Mouse (Mus musculus) adrenal gland, postnatal 25 days (tissue): Measurements from ENCODE around the gene Krt72. TPM values are rescaled to one million over a fixed set of nuclear protein-coding genes. Genes with fewer than 3 reads are reported as not detected.

Source experiments
- DNase-seq: peaks from one replicate; pipeline ENCODE4 v3.0.0; 2021; ENCODE audit warnings: mixed read lengths
- long read RNA-seq: library from polyadenylated mRNA; stranded (forward); transcript quantifications from one replicate; pipeline ENCODE4 v2.0.0, GENCODE M21; 2021
- total RNA-seq: library from RNA; stranded (reverse); gene quantifications from 2 replicates; pipeline ENCODE4 v1.2.3, GENCODE M21; 2021

Gene Krt72
- not detected in 2 replicates for total RNA-seq
- long read RNA-seq, result 0 reads

DNA sequence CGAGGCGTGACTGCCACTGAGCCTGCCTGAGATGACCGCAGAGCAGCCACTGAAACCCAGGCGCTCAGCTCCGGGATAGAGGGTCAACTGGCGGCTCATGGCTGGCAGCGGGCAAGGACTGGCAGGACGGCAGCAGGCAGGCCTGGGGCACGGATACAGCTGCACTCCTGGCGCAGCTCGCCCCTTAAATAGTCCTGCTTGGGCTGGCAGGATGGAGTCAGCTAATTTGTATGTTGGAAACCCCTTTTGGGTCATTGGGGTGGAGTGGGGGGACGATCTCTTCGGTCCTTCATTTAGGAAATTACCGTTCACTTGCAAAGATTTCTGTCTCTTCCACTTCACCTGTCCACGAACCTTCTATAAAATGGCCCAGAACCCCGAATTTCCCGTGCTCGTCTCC lies at the start of gene Krt72:
TSS of gene Krt72 (minus strand) at position 101 of the 400 bp plus-strand sequence.
- DNase-seq, result no peak

DNA sequence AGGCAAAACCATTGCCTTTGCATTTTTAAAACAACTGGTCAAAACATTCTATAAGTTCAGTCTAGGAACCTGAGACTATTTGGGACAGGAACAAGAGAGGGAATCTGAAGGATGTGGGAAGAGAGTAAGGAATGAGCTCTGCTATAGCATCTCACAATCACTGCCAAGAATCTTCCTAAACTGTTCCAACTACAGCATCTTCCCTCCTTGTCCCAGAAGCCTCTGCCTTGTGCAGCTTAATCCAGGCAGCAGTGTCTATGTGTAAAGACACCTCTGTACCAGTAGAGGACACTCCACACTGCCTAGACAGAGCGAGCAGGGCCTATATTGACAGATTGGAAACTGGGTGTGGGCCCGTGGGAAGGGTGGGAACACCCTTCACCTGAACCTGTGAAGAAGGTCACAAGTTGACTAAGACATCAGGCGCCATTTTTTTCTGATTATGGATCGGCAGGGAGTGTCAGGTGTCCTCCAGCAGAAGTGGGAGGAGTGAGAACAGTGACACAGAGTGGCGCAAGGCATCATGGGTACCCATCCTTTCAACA lies 48.6 kb upstream of the Krt72 start:
- no peak for DNase-seq

DNA sequence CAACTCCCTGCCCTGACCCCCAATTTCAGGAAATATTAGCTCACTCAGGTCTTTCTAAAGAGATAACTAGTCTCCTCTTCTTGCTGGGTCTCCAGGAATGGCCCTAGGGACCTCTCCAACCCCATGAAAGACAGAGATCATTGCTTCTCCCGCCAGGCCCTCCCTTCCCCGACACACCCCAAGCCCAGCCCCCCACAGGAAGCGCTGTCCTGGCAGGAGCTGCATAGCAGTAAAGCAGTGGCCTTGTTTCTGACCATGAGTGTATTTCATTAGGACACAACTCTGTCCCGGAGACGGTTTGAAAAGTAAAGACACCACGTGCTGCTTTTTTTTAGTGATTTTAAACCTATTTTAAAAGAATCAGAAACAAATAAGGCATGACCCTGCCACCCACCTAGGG lies 46.9 kb upstream of the Krt72 start:
- peak; percentile 54 for DNase-seq

DNA sequence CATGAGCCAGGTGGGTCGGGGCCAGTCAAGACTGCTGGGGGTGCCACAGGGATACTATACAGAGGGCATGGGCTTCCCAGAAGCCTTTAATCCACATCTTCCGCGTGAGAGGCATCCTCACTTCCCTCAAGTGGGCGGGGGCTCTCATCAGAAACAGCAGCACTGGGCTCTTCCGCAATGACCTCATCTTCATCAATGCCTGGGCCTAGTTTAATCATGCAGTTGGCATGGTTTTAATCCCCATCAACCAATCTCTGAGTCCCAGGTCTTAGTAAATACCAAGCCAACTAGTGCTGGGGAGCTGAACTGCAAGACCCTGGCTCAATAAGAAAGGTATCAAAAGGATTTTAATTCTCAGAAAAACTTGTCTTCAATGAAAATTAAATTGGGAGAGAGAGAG lies 43.2 kb upstream of the Krt72 start:
- DNase-seq, result no peak

DNA sequence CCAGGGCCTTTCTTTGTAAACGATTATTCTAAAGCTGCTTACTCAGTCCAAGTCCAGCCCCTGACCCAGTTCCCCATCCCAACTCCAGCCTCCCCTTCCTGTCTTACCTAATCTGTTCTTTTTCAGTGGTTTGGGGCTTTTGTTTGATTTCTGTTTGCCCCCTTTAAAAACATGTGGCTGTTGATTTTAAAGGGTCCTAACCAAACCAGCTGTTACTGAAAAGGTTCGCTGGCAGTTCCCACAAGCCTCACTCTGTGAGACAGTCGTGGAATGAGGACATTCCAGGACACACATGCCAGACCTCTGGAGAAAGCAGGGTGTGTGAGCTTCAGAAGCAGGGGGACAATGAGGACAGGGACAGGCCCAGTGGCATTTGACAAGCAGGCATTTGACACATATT lies 35.5 kb upstream of the Krt72 start:
- DNase-seq, result no peak

DNA sequence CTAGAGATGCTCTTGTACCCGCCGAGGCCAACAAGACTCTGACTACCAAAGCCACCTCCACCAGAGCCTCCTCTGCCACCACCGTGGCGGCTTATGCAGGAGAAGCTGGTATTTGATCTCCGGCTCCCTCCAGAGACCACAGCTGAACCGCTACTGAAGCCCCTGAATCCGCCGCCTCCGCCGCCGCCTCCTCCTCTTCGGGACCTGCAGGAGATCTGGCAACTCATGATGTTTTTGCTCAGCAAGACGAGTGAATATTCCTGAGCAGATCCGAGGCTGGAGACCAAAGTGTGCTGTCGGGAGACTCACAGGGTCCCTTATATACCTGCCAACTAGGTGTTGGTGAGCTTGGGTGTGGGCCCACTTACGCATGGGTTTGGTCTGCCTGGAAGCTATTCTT lies 31.6 kb upstream of the Krt72 start, which contains the start of gene Krt2:
TSS of gene Krt2 (minus strand) at position 295 of the 400 bp plus-strand sequence.
- DNase-seq, result no peak

DNA sequence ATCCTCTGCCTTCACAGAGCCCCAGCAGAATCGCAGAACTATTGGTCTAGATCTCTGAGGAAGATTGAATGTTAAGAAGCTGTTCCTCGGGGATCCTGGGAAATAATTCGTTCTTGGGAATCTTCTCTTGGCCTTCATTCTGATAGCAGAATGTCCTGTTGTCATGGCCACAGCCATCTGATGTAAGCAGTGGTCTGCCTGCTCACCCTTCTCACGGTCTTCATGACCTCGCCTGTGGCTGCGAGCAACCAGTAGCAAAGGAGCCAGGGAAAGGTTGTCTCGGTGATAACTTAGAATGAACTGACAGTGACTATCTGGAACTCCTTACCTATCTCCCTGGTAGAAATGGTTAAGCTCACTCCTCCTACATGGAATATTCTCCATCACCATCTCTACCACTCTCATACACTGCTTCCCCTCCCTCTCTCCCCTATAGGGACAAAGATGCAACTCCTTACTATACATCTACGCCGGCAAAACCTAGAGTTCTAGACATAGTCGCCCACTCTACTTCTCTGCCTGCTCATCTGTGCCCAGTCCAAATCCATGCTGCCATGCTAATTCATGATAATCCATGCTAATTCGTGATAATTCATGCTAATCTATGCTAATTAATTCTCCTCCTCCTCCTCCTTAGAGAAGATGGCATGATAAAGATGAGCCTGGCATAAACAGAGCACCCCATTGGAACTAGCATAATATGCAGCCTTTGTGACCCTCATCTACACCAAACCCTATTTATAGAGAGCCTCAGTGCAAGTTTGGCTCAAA lies 17.0 kb upstream of the Krt72 start:
- no peak for DNase-seq

DNA sequence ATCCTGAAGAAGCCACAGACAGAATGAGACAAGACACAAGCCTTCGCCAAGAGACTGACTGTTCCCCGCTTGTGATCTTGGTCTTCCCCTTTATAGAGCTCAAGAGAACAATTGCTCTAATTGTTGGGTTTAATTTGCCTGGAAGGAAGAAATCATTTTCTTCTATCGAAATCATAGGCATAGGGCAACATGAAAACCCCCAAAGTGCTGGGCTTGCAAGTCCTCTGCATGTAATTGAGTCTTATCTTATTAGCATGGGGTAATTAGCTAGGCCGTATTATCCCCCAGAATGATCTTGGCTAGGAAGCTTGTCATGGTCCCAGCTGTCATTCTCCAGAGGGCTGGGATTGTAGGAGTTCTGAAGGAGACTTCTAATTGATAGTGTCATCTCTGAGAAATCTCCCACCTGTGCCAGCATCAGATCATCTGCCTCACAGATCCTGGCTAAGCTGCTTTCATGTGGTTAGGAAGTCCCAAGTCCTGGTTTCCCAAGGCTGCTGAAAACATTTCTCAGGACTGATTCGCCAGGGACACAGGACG lies 16.1 kb upstream of the Krt72 start, which contains the start of gene Krt73:
TSS of gene Krt73 (minus strand) at position 51 of the 540 bp plus-strand sequence.
- DNase-seq, result no peak

DNA sequence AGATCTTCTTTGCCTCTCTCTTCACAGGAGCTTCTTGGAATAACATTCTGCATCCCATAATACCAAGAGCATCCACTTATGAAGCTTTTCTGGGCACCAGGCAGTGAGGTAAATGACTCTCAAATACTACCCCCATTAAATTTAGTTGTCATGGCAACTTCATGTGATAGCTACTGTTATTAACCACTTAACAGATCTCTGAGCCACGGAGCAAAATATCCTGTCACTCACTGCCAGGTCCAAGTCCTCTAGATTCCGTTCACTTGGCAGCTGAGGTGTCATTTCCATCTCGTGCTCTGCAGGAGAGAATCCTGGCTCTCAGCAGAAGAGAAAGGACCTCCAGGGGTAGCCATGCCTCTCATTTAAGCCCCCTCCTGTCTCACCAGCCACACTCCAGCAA lies 4.6 kb upstream of the Krt72 start:
- no peak for DNase-seq

DNA sequence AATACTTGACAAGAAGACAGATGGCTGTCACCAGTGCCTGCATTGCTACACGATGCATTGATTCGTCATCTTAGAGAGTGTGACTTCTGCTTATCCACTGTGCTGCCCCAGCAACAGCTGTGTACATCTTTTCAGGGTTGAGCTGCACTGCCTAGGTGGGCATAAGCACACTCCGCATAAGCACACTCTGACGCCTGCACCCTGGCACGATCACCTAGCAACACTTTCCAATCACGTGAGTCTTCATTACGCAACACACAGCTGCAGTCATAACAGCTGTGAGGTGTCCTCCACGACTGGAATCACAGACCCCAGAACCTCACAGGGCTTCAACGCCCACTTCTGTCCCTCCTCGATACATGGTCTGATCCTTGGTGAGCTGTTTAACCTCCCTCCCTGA lies 12.8 kb downstream of the Krt72 start:
- DNase-seq, result no peak

DNA sequence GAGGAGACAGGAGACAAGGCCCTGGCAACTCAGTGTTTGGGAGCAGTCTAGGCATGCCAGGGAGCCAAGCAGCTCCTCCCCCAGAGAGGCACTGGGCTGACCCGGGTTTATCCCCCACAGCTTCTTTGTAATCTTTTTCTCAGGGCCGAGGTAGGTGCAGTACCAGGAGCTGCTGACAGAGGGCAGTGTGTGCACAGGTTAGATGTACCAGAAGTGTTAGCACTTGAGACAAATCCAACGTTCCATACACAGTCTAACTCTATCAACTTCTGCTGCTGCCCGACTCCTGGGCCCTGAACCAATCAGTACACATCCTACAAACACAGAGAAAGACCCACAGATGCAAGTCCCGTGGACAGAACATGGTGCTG lies 13.6 kb downstream of the Krt72 start:
- peak; percentile 82 for DNase-seq

DNA sequence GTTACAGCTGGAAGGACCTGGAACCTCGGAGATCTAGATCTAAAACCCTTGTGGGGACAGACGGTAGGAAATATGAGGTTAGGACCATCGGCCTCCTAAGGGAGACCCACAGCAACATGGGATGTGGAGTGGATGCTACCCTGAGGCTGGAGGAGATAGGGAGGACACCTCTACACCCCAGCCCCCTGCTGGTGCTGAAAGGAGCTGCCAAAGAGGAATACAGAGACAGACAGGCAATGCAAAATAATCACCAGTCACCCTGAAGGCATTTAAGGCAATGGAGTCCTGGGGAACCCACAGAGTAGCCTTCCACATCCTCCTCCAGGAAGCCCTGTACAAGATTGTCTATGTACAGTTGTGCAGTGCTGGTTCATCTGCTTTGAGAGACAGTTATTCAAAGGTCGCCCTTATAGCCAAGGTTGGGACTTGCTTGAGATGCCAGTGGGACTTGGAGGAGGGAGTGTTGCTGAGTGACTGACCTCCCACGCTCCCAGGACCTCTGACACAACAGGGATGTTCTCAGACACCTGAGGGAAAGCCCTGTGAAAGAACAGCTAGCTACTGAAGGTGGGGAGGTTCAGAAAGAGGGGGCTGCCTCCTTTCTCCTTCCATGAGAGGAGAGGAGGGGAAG lies 14.1 kb downstream of the Krt72 start:
- peak; percentile 14 for DNase-seq

DNA sequence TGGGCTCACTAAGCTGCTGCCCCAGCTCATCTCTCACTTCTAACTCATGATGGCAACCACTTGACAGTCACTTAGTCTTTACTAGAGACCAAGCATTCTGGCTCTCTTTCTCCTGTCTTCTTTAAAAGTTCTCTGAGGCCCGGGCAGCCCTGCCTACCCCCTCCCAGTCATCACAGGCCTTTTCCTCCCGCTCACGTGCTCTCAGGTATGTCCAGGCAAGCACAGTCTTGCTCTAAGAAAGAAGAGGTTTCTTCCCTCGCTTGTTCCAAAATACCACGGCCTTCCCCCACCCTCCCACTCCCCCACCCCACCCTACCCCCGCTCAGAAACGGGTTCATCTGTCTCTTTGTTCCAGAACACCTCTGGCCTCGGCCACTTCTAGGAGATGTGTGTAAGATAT lies 16.0 kb downstream of the Krt72 start:
- DNase-seq, result no peak

DNA sequence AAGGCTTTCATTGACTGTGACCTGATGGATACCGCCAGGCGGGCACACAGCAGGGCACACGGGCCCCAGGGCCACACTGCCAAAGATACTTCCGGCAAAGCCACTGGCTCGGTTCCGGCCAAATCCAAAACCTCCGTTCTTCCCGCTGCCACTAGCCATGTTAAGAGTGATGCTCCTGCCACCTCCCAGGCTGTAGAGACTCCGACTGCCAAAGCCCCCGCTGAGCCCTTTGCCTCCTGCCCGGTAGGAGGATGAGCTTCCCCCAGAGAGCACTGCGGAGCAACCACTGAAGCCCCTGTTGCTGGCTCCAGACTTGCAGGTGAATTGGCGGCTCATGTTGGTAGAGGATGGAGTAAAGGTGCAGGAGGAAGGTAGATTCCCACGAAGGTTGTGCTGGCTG lies 43.5 kb downstream of the Krt72 start, which contains the start of gene Krt71:
TSS of gene Krt71 (minus strand) at position 399 of the 400 bp plus-strand sequence.
- no peak for DNase-seq

DNA sequence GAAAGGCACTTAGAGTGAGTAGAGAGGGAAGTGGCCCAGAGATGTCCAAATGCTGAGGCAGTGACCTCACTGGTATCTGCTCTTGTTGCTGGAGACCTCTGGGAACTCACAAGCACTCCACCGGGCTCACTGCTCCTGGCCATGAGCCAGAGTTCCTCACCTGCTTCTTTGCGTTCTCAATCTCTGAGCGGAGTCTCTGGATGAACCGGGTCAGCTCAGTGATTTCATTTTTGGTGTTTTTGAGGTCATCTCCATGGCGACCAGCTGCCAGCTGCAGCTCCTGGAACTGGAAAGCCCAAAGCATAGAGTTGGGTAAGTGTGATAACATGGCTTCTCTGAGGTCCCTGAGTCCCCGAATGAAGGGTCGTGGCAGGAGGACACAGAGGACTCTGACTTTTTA lies 48.5 kb downstream of the Krt72 start:
- DNase-seq, result no peak

DNA sequence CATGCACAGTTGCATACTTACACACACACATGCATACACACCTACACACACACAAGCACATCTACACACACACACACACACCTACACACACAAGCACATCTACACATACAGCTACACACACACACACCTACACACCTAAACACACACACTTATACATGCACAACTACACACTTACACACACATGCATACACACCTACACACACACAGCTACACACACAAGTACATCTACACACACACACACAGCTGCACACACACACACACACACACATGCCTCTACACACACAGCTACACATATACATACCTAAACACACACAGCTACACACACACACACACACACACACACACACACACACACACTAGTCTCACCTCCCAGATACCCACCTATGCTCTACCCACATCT lies 55.6 kb downstream of the Krt72 start:
- DNase-seq, result no peak

Other genes with a start within 250 kb of the Krt72 start
- gene Krt82, start 235.8 kb downstream of the Krt72 start, total RNA-seq, result not detected in 2 replicates
- gene Krt90, start 223.5 kb downstream of the Krt72 start, total RNA-seq, result not detected in 2 replicates
- gene Krt75, start 212.6 kb downstream of the Krt72 start, total RNA-seq, result not detected in 2 replicates
- not detected in 2 replicates for gene Gm5414, start 158.3 kb downstream of the Krt72 start, total RNA-seq
- not detected in 2 replicates for gene Gm5478, start 139.1 kb downstream of the Krt72 start, total RNA-seq
- gene Krt6b, start 106.2 kb downstream of the Krt72 start, total RNA-seq, result not detected in 2 replicates
- not detected in 2 replicates for gene Krt6a, start 92.2 kb downstream of the Krt72 start, total RNA-seq
- not detected in 2 replicates for gene Krt5, start 73.6 kb downstream of the Krt72 start, total RNA-seq
- gene Krt71, start 43.4 kb downstream of the Krt72 start, total RNA-seq, result not detected in 2 replicates
- not detected in 2 replicates for gene Krt73, start 15.9 kb upstream of the Krt72 start, total RNA-seq
- gene Krt2, start 31.7 kb upstream of the Krt72 start, total RNA-seq, result not detected in 2 replicates
- 0.15 and 0.48 TPM in 2 replicates for gene Krt1, start 64.3 kb upstream of the Krt72 start, total RNA-seq
- not detected in 2 replicates for gene Krt77, start 83.2 kb upstream of the Krt72 start, total RNA-seq
- not detected in 2 replicates for gene Krt76, start 106.5 kb upstream of the Krt72 start, total RNA-seq
- gene Krt4, start 138.3 kb upstream of the Krt72 start, total RNA-seq, result not detected in 2 replicates
- gene Krt79, start 153.9 kb upstream of the Krt72 start, total RNA-seq, result 0.57 and 0.76 TPM in 2 replicates
- not detected in 2 replicates for gene Krt78, start 167.8 kb upstream of the Krt72 start, total RNA-seq
- gene Krt8, start 218.0 kb upstream of the Krt72 start, total RNA-seq, result 0.36 and 1.00 TPM in 2 replicates
- 1.5 and 1.8 TPM in 2 replicates for gene Krt18, start 241.7 kb upstream of the Krt72 start, total RNA-seq